Mouse (Mus musculus) MEL (cell line): ENCODE results near the gene Usp39. TPM values are rescaled to one million over a fixed set of nuclear protein-coding genes. Genes with fewer than 3 reads are reported as not detected.

Experiments used
- DNase-seq: peaks from one replicate; pipeline ENCODE4 v3.0.0; 2011; ENCODE audit warnings: low read depth, low spot score
- H3K27ac ChIP-seq: 2 replicates; pipeline ENCODE4 v1.5.1; 2012; ENCODE audit warnings: low read depth, mild to moderate bottlenecking, control low read depth, low read length, moderate library complexity; ENCODE audit not compliant: control insufficient read depth
- H3K27me3 ChIP-seq, 2 experiments: fragments of 150-350 bp in 1 of 2; sonication (generic) in 1 of 2; 2 replicates each; pipeline ENCODE4 v1.6.1; 2012; ENCODE audit warnings: low read length in 2 of 2, mild to moderate bottlenecking in 2 of 2, improper control_type of control experiment in 1 of 2, moderate library complexity in 1 of 2; ENCODE audit not compliant: insufficient read depth in 2 of 2, control insufficient read depth in 1 of 2
- H3K36me3 ChIP-seq, 2 experiments: 2 replicates each; pipeline ENCODE4 v1.6.1; 2012 to 2014; ENCODE audit warnings: low read length in 2 of 2, improper control_type of control experiment in 1 of 2, inconsistent platforms in 1 of 2, mild to moderate bottlenecking in 1 of 2; ENCODE audit not compliant: insufficient read depth in 2 of 2, control insufficient read depth in 1 of 2
- H3K4me1 ChIP-seq, 2 experiments: fragments of 150-350 bp in 1 of 2; sonication (generic) in 1 of 2; 2 replicates each; pipeline ENCODE4 v1.6.1; 2012; ENCODE audit warnings: low read length in 2 of 2, improper control_type of control experiment in 1 of 2, mild to moderate bottlenecking in 1 of 2; ENCODE audit not compliant: insufficient read depth in 2 of 2, control insufficient read depth in 1 of 2
- H3K4me3 ChIP-seq, 2 experiments: fragments of 150-350 bp in 1 of 2; sonication (generic) in 1 of 2; 2 replicates each; pipeline ENCODE4 v1.5.1; 2012; ENCODE audit warnings: low read depth in 2 of 2, low read length in 2 of 2, mild to moderate bottlenecking in 2 of 2, moderate library complexity in 2 of 2, control low read depth in 1 of 2, improper control_type of control experiment in 1 of 2; ENCODE audit not compliant: control insufficient read depth in 1 of 2, insufficient read depth in 1 of 2
- H3K79me2 ChIP-seq: 2 replicates; pipeline ENCODE4 v1.6.1; 2012; ENCODE audit warnings: mild to moderate bottlenecking, low read length, moderate library complexity; ENCODE audit not compliant: control insufficient read depth, poor library complexity, insufficient read depth
- H3K9ac ChIP-seq: 2 replicates; pipeline ENCODE4 v1.6.1; 2012; ENCODE audit warnings: low read depth, mild to moderate bottlenecking, control low read depth, low read length, moderate library complexity; ENCODE audit not compliant: control insufficient read depth, poor library complexity, severe bottlenecking
- H3K9me3 ChIP-seq: fragments of 150-350 bp; sonication (generic); replicated peaks from 2 replicates; pipeline ENCODE4 v1.6.1; 2012; ENCODE audit warnings: mild to moderate bottlenecking, low read length, improper control_type of control experiment, moderate library complexity; ENCODE audit not compliant: insufficient read depth
- CHD1 ChIP-seq: IDR thresholded peaks from 2 replicates; pipeline ENCODE4 v1.6.1; 2012; ENCODE audit warnings: low read depth, mild to moderate bottlenecking, inconsistent platforms, low read length, improper control_type of control experiment
- CHD2 ChIP-seq: IDR thresholded peaks from 2 replicates; pipeline ENCODE4 v1.6.1; 2011; ENCODE audit warnings: low read length, improper control_type of control experiment
- CTCF ChIP-seq, 3 experiments: IDR thresholded peaks in 2 of 3; conservative IDR thresholded peaks in 1 of 3; 2 replicates each; pipeline ENCODE4 v1.5.1; 2011 to 2012; ENCODE audit warnings: low read length in 3 of 3, low read depth in 2 of 3, mild to moderate bottlenecking in 2 of 3, improper control_type of control experiment in 1 of 3, inconsistent platforms in 1 of 3, mixed read lengths in 1 of 3, moderate library complexity in 1 of 3; ENCODE audit not compliant: control insufficient read depth in 1 of 3, insufficient read depth in 1 of 3, poor library complexity in 1 of 3, severe bottlenecking in 1 of 3
- ELF1 ChIP-seq: IDR thresholded peaks from 2 replicates; pipeline ENCODE4 v1.6.1; 2014; ENCODE audit warnings: low read depth, mild to moderate bottlenecking, inconsistent platforms, low read length, improper control_type of control experiment, moderate library complexity
- EP300 ChIP-seq, 2 experiments: IDR thresholded peaks; 2 replicates each; pipeline ENCODE4 v1.6.1; 2011; ENCODE audit warnings: improper control_type of control experiment in 2 of 2, low read length in 2 of 2, low read depth in 1 of 2, mild to moderate bottlenecking in 1 of 2
- GABPA ChIP-seq: IDR thresholded peaks from 2 replicates; pipeline ENCODE4 v1.6.1; 2012; ENCODE audit warnings: low read depth, mild to moderate bottlenecking, inconsistent platforms, low read length, improper control_type of control experiment, moderate library complexity
- GATA1 ChIP-seq: IDR thresholded peaks from 2 replicates; pipeline ENCODE4 v1.6.1; 2011; ENCODE audit warnings: low read depth, low read length, improper control_type of control experiment
- KAT2A ChIP-seq: conservative IDR thresholded peaks from 2 replicates; pipeline ENCODE4 v1.6.1; 2012; ENCODE audit warnings: low read depth, low read length, improper control_type of control experiment, inconsistent platforms
- MAFK ChIP-seq: IDR thresholded peaks from 2 replicates; pipeline ENCODE4 v1.6.1; 2011; ENCODE audit warnings: low read depth, mild to moderate bottlenecking, low read length, improper control_type of control experiment, borderline replicate concordance
- MAX ChIP-seq: IDR thresholded peaks from 2 replicates; pipeline ENCODE4 v1.6.1; 2011; ENCODE audit warnings: low read length, improper control_type of control experiment
- MAZ ChIP-seq: IDR thresholded peaks from 2 replicates; pipeline ENCODE4 v1.6.1; 2012; ENCODE audit warnings: low read depth, mild to moderate bottlenecking, inconsistent platforms, low read length, improper control_type of control experiment
- MXI1 ChIP-seq: IDR thresholded peaks from 2 replicates; pipeline ENCODE4 v1.6.1; 2011; ENCODE audit warnings: mild to moderate bottlenecking, low read depth, low read length, improper control_type of control experiment
- MYB ChIP-seq: IDR thresholded peaks from 2 replicates; pipeline ENCODE4 v1.6.1; 2011; ENCODE audit warnings: mild to moderate bottlenecking, low read depth, low read length, improper control_type of control experiment
- NRF1 ChIP-seq: IDR thresholded peaks from 2 replicates; pipeline ENCODE4 v1.6.1; 2014; ENCODE audit warnings: low read depth, mild to moderate bottlenecking, inconsistent platforms, low read length, improper control_type of control experiment, moderate library complexity; ENCODE audit not compliant: poor library complexity, insufficient read depth, severe bottlenecking
- RCOR1 ChIP-seq: IDR thresholded peaks from 2 replicates; pipeline ENCODE4 v1.6.1; 2012; ENCODE audit warnings: low read depth, mild to moderate bottlenecking, inconsistent platforms, low read length, improper control_type of control experiment
- SMC3 ChIP-seq: IDR thresholded peaks from 2 replicates; pipeline ENCODE4 v1.6.1; 2011; ENCODE audit warnings: low read depth, low read length, improper control_type of control experiment
- TAL1 ChIP-seq: IDR thresholded peaks from 2 replicates; pipeline ENCODE4 v1.6.1; 2012; ENCODE audit warnings: mild to moderate bottlenecking, inconsistent platforms, low read length, moderate library complexity, mixed read lengths
- TBP ChIP-seq: IDR thresholded peaks from 2 replicates; pipeline ENCODE4 v1.8.0; 2011; ENCODE audit warnings: low read depth, low read length, improper control_type of control experiment
- UBTF ChIP-seq: IDR thresholded peaks from 2 replicates; pipeline ENCODE4 v1.6.1; 2012; ENCODE audit warnings: low read depth, mild to moderate bottlenecking, inconsistent platforms, low read length, improper control_type of control experiment, moderate library complexity, borderline replicate concordance; ENCODE audit not compliant: insufficient read depth
- USF1 ChIP-seq: IDR thresholded peaks from 2 replicates; pipeline ENCODE4 v1.6.1; 2014; ENCODE audit warnings: low read depth, mild to moderate bottlenecking, inconsistent platforms, low read length, improper control_type of control experiment, moderate library complexity
- USF2 ChIP-seq, 2 experiments: IDR thresholded peaks; 2 replicates each; pipeline ENCODE4 v1.6.1; 2011 to 2012; ENCODE audit warnings: improper control_type of control experiment in 2 of 2, low read length in 2 of 2, borderline replicate concordance in 1 of 2, inconsistent platforms in 1 of 2, low read depth in 1 of 2, mild to moderate bottlenecking in 1 of 2; ENCODE audit not compliant: insufficient read depth in 1 of 2
- ZNF384 ChIP-seq: IDR thresholded peaks from 2 replicates; pipeline ENCODE4 v1.6.1; 2012; ENCODE audit warnings: low read depth, mild to moderate bottlenecking, inconsistent platforms, low read length, improper control_type of control experiment
- polyA plus RNA-seq, 2 experiments: library from polyadenylated mRNA; stranded (reverse) in 1 of 2; unstranded in 1 of 2; fragments of >175 nt in 1 of 2; fragments of >200 nt in 1 of 2; gene quantifications; 2 replicates each; pipeline versions ENCODE4 v1.2.1 to v1.2.4; 2012; ENCODE audit warnings: low replicate concordance in 2 of 2, low read depth in 1 of 2; ENCODE audit not compliant: insufficient read length in 2 of 2, insufficient read depth in 1 of 2, missing spikeins in 1 of 2
- total RNA-seq: library from RNA; depleted of rRNA; stranded (reverse); fragments of 300-350 nt; gene quantifications from 2 replicates; pipeline ENCODE4 v1.2.3, GENCODE M21; 2012

The Usp39 gene
- total and polyA plus RNA-seq, 3 experiments, result 103 to 106 TPM; not detected in 1

- Histone ChIP-seq H3K9me3 (no peaks in the 10 kb centered on the region), H3K27me3 (no peaks in the 10 kb centered on the region), H3K4me3 (no peak overlapping the region)
- TF ChIP-seq TBP, result no peak
- TF ChIP-seq ELF1, result no peak
- no peak for TF ChIP-seq SMC3
- TF ChIP-seq CHD1, result no peak
- TF ChIP-seq USF1, result no peak
- TF ChIP-seq MXI1, result no peak
- TF ChIP-seq, all 39 proteins: peak for 0
- Histone ChIP-seq H3K36me3 (peaks cover 0 to 32% of the 10 kb centered on the region in 2 experiments; a peak in 2 of 4 replicates), H3K79me2 (no peaks in the 10 kb centered on the region), H3K27ac (no peak overlapping the region), H3K4me1 (no peaks in the 10 kb centered on the region), H3K9ac (no peak overlapping the region)
- DNase-seq, result no peak
Measured at GRCm38 (mm10) chr6:72330133-72330532, 14.9 kb downstream of the Usp39 start.

- Histone ChIP-seq H3K4me3 (no peak overlapping the region), H3K4me1 (no peaks in the 10 kb centered on the region)
- TF ChIP-seq EP300 (IDR thresholded peaks at IDR 0.05; ENCODE audit: low read depth in 1 of 2, low read length in 2 of 2) (no peak), MAZ (no peak), MAX (no peak), CTCF (IDR thresholded peaks at IDR 0.05 in 2 of 3, conservative IDR thresholded peaks at IDR 0.05 in 1 of 3; ENCODE audit: control insufficient read depth in 1 of 3, insufficient read depth in 1 of 3, low read depth in 2 of 3, low read length in 3 of 3, poor library complexity in 1 of 3, severe bottlenecking in 1 of 3) (no peak), NRF1 (no peak), UBTF (no peak), GABPA (no peak), TAL1 (no peak), USF2 (IDR thresholded peaks at IDR 0.05; ENCODE audit: borderline replicate concordance in 1 of 2, insufficient read depth in 1 of 2, low read depth in 1 of 2, low read length in 2 of 2) (no peak), KAT2A (no peak), RCOR1 (no peak), GATA1 (no peak), CHD2 (no peak), MYB (no peak), ZNF384 (no peak), TBP (no peak), MAFK (no peak)
- TF ChIP-seq, all 39 proteins: peak for 0
Measured at GRCm38 (mm10) chr6:72329019-72329418, 16.0 kb downstream of the Usp39 start.

More at GRCm38 (mm10) chr6:72329019-72329418, 16.0 kb downstream of the Usp39 start:
- H3K9ac ChIP-seq, result no peak overlapping the region
- DNase-seq, result no peak
- H3K9me3 ChIP-seq, result no peaks in the 10 kb centered on the region
- no peaks in the 10 kb centered on the region for H3K27me3 ChIP-seq
- peaks cover 0 to 35% of the 10 kb centered on the region in 2 experiments; a peak in 2 of 4 replicates for H3K36me3 ChIP-seq
- no peaks in the 10 kb centered on the region for H3K79me2 ChIP-seq
- H3K27ac ChIP-seq, result no peak overlapping the region
